ENCODE assay signal across 11 mouse cellular contexts in the genomic region with DNA sequence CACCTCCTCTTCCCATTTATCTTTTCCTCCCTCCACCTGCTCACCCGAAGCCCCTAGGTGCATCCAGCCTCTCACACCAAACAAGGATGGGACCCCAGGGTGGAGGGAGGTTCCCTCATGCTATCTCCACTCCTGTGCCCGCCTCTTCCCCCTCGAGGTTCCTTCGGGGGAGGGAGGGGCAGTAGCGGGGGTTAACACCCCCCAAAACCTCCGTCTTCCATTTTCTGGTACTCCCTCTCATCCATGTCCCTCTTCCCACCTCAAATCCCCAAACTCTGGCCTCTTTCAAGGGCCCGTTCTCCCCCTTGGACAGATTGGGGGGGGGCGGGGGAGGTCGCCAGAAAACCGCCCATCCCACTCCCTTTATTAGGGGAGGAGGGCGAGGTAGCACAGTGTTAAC. TPM values are rescaled to one million over a fixed set of nuclear protein-coding genes. Genes with fewer than 3 reads are reported as not detected.
A peak's percentile ranks its signal among the peaks of the same experiment; 100 is the strongest.
DNase-seq lines count a peak whose midpoint lies in the region; ATAC-seq and TF ChIP-seq lines count a peak whose summit lies in the region.
"Had no signal": no experiment of that assay in that cellular context is flagged by ENCODE, and none has a peak within 500 bp of the region (broad histone marks: within the 10 kb centered on the region; RNA-seq: fewer than 3 reads in every experiment).

No protein-coding gene starts in this region.

- H3K4me2 ChIP-seq in kidney, embryonic 14.5 days (replicated peaks; ENCODE audit: low read depth, low read length) = peak overlapping the region; percentile 33; the same call in 1 of the 2 replicates
- H3K4me2 ChIP-seq in forebrain, postnatal 0 days (ENCODE audit: low read depth) = peak overlapping the region; percentile 29
- peak overlapping the region; percentile 26 for H3K4me2 ChIP-seq in midbrain, embryonic 15.5 days

- H3K36me3 ChIP-seq in kidney, embryonic 14.5 days (ENCODE audit: control insufficient read depth, insufficient read depth, low read length) = no peaks in the 10 kb centered on the region
- H3K36me3 ChIP-seq in embryonic facial prominence, embryonic 10.5 days (replicated peaks) = peaks cover 41% of the 10 kb centered on the region
- H3K36me3 ChIP-seq in forebrain, postnatal 0 days (ENCODE audit: insufficient read depth) = 0 out of 2 replicates have a peak, but pooled peaks cover 8% of the 10 kb centered on the region
- H3K36me3 ChIP-seq in midbrain, embryonic 15.5 days (replicated peaks) = 0 out of 2 replicates have a peak, but pooled peaks cover 10% of the 10 kb centered on the region

- peak overlapping the region; percentile 14 for H3K4me3 ChIP-seq in kidney, embryonic 14.5 days (ENCODE audit: low read length)
- peak overlapping the region; percentile 34 for H3K4me3 ChIP-seq in embryonic facial prominence, embryonic 10.5 days
- H3K4me3 ChIP-seq in forebrain, postnatal 0 days (ENCODE audit: low read depth, low read length) = 0 out of 2 replicates have a peak overlapping the region, but pooled peaks have one; percentile 3
- no peak overlapping the region for H3K4me3 ChIP-seq in midbrain, embryonic 15.5 days

- H3K27ac ChIP-seq in kidney, embryonic 14.5 days (ENCODE audit: low read depth, low read length) = no peak overlapping the region
- no peak overlapping the region for H3K27ac ChIP-seq in embryonic facial prominence, embryonic 10.5 days (replicated peaks)
- no peak overlapping the region for H3K27ac ChIP-seq in forebrain, postnatal 0 days (ENCODE audit: low read depth, low read length)
- H3K27ac ChIP-seq in midbrain, embryonic 15.5 days = no peak overlapping the region
- H3K27ac ChIP-seq: macrophage had no signal

- no peak for DNase-seq in kidney, adult 8-10 months
- DNase-seq in embryonic facial prominence, embryonic 10.5 days (ENCODE audit: low spot score) = no peak
- no peak for DNase-seq in forebrain, postnatal 0 days
- no peak for DNase-seq in right cerebral cortex, postnatal 36 days (ENCODE audit: low spot score in 2 of 2)
- no peak for DNase-seq in thymus, postnatal 25 days

- 3% methylated on average over 10 of the region's 11 CpGs for WGBS in kidney, embryonic 14.5 days
- 7% methylated on average over 11 of the region's 11 CpGs for WGBS in embryonic facial prominence, embryonic 10.5 days
- WGBS in forebrain, postnatal 0 days = 18% methylated on average over 11 of the region's 11 CpGs
- WGBS in midbrain, embryonic 15.5 days = 14% methylated on average over 11 of the region's 11 CpGs

- peaks cover 8% of the 10 kb centered on the region; the same call in 1 of the 2 replicates for H3K4me1 ChIP-seq in kidney, embryonic 14.5 days (ENCODE audit: control insufficient read depth, insufficient read depth, low read length)
- peaks cover 21% of the 10 kb centered on the region for H3K4me1 ChIP-seq in embryonic facial prominence, embryonic 10.5 days
- no peaks in the 10 kb centered on the region for H3K4me1 ChIP-seq in forebrain, postnatal 0 days (ENCODE audit: insufficient read depth)
- peaks cover 7% of the 10 kb centered on the region for H3K4me1 ChIP-seq in midbrain, embryonic 15.5 days

- TF ChIP-seq CTCF in forebrain, postnatal 0 days (IDR thresholded peaks at IDR 0.05; ENCODE audit: low read depth) = no peak

- no peaks in the 10 kb centered on the region for H3K9me3 ChIP-seq in kidney, embryonic 14.5 days (ENCODE audit: control insufficient read depth, low read length)
- H3K9me3 ChIP-seq in embryonic facial prominence, embryonic 10.5 days = no peaks in the 10 kb centered on the region
- no peaks in the 10 kb centered on the region for H3K9me3 ChIP-seq in forebrain, postnatal 0 days (ENCODE audit: low read length)
- no peaks in the 10 kb centered on the region for H3K9me3 ChIP-seq in midbrain, embryonic 15.5 days

- 0 out of 2 replicates have a peak, but pooled peaks have one; percentile 7 for ATAC-seq in kidney, embryonic 14.5 days (ENCODE audit: low FRiP score, low TSS enrichment)
- ATAC-seq in forebrain, postnatal 0 days = no peak
- 0 out of 2 replicates have a peak, but pooled peaks have one; percentile 37 for ATAC-seq in midbrain, embryonic 15.5 days (replicated peaks)
- ATAC-seq in monocyte, adult 5-6 weeks (replicated peaks; ENCODE audit: insufficient number of reproducible peaks, low FRiP score, low TSS enrichment, poor library complexity, severe bottlenecking) = no peak

- H3K27me3 ChIP-seq in kidney, embryonic 14.5 days (ENCODE audit: control insufficient read depth, insufficient read depth, low read length) = peaks cover 8% of the 10 kb centered on the region; the same call in 1 of the 2 replicates
- peaks cover 45% of the 10 kb centered on the region for H3K27me3 ChIP-seq in embryonic facial prominence, embryonic 10.5 days (replicated peaks; ENCODE audit: low read depth, poor library complexity, severe bottlenecking)
- H3K27me3 ChIP-seq in forebrain, postnatal 0 days (ENCODE audit: insufficient read depth, low read length) = no peaks in the 10 kb centered on the region
- peaks cover 3% of the 10 kb centered on the region; the same call in 1 of the 2 replicates for H3K27me3 ChIP-seq in midbrain, embryonic 15.5 days (replicated peaks)

- H3K9ac ChIP-seq in kidney, embryonic 14.5 days (ENCODE audit: low read depth, low read length) = no peak overlapping the region
- H3K9ac ChIP-seq in forebrain, postnatal 0 days = no peak overlapping the region
- H3K9ac ChIP-seq in midbrain, embryonic 15.5 days = no peak overlapping the region

RNA-seq across cellular contexts. Expression of gene Cacng8, which starts 22.9 kb away (rescaled TPM):
- polyA plus RNA-seq in kidney, embryonic 14.5 days (2014; fragmentation: Nextera tagmentation; extraction: Ambion mirVana) = 1.8 and 2.7 TPM in 2 replicates
- polyA plus RNA-seq in embryonic facial prominence, embryonic 10.5 days (2016; fragmentation: Nextera tagmentation; extraction: Ambion mirVana) = 8.5 and 11.4 TPM in 2 replicates
- 41.5 and 42.2 TPM in 2 replicates for total RNA-seq in forebrain, postnatal 0 days (2014; rRNA removed)
- polyA plus RNA-seq in forebrain, postnatal 0 days (2015; fragmentation: Nextera tagmentation; extraction: Ambion mirVana) = 16.5 and 17.8 TPM in 2 replicates
- 18.3 and 19.0 TPM in 2 replicates for polyA plus RNA-seq in midbrain, embryonic 15.5 days (2015; fragmentation: Nextera tagmentation; extraction: Ambion mirVana)
- total RNA-seq in monocyte, adult 5-6 weeks (2017) = not detected in 3 replicates
- total RNA-seq: granulocyte monocyte progenitor cell, adult 5-6 weeks had no signal
- polyA plus RNA-seq: macrophage had no signal

RNA-seq across cellular contexts. Expression of gene Cacng7, which starts 34.8 kb away (rescaled TPM):
- polyA plus RNA-seq in kidney, embryonic 14.5 days (2014; fragmentation: Nextera tagmentation; extraction: Ambion mirVana) = 2.2 and 2.8 TPM in 2 replicates
- 1.2 and 1.9 TPM in 2 replicates for polyA plus RNA-seq in embryonic facial prominence, embryonic 10.5 days (2016; fragmentation: Nextera tagmentation; extraction: Ambion mirVana)
- 73.4 and 78.9 TPM in 2 replicates for total RNA-seq in forebrain, postnatal 0 days (2014; rRNA removed)
- polyA plus RNA-seq in forebrain, postnatal 0 days (2015; fragmentation: Nextera tagmentation; extraction: Ambion mirVana) = 2.3 and 2.5 TPM in 2 replicates
- polyA plus RNA-seq in midbrain, embryonic 15.5 days (2015; fragmentation: Nextera tagmentation; extraction: Ambion mirVana) = 4.0 TPM in 2 replicates
- total RNA-seq in monocyte, adult 5-6 weeks (2017) = not detected in 3 replicates
- total RNA-seq: granulocyte monocyte progenitor cell, adult 5-6 weeks had no signal
- polyA plus RNA-seq: macrophage had no signal

RNA-seq across cellular contexts. Expression of gene Cacng6, which starts 56.4 kb away (rescaled TPM):
- polyA plus RNA-seq in kidney, embryonic 14.5 days (2014; fragmentation: Nextera tagmentation; extraction: Ambion mirVana) = not detected in 2 replicates
- 0.29 TPM in 1 of 2 replicates, not detected in the other for polyA plus RNA-seq in embryonic facial prominence, embryonic 10.5 days (2016; fragmentation: Nextera tagmentation; extraction: Ambion mirVana)
- total RNA-seq in forebrain, postnatal 0 days (2014; rRNA removed) = 0.15 and 0.38 TPM in 2 replicates
- polyA plus RNA-seq in forebrain, postnatal 0 days (2015; fragmentation: Nextera tagmentation; extraction: Ambion mirVana) = 0.35 and 0.43 TPM in 2 replicates
- polyA plus RNA-seq in midbrain, embryonic 15.5 days (2015; fragmentation: Nextera tagmentation; extraction: Ambion mirVana) = not detected in 2 replicates
- not detected in 3 replicates for total RNA-seq in monocyte, adult 5-6 weeks (2017)
- total RNA-seq: adrenal gland, postnatal 36 days; granulocyte monocyte progenitor cell, adult 5-6 weeks had no signal
- polyA plus RNA-seq: macrophage had no signal

Comparison
In these comparisons a context has a peak if more than half of its experiments do, and no peak if none do; other contexts are left out.
1. ATAC-seq: peak in kidney, embryonic 14.5 days (single experiment) and midbrain, embryonic 15.5 days (single experiment); none in forebrain, postnatal 0 days (single experiment) and monocyte, adult 5-6 weeks (single experiment).
2. Peak in every context shown above with its lines, with median percentiles within 50 percentile points of each other: H3K4me2 ChIP-seq.